Mouse (Mus musculus): Measurements from ENCODE around the gene Vwa7. TPM values are rescaled to one million over a fixed set of nuclear protein-coding genes. Genes with fewer than 3 reads are reported as not detected.
"Not testable (repeated sequence)": the region's sequence is repeated elsewhere in the genome, so short reads cannot be mapped to it uniquely, and the experiment has no call there.

Vwa7 gene
- total and polyA plus RNA-seq, 2 experiments from 2014 or later = 0.08 to 0.14 TPM

DNA sequence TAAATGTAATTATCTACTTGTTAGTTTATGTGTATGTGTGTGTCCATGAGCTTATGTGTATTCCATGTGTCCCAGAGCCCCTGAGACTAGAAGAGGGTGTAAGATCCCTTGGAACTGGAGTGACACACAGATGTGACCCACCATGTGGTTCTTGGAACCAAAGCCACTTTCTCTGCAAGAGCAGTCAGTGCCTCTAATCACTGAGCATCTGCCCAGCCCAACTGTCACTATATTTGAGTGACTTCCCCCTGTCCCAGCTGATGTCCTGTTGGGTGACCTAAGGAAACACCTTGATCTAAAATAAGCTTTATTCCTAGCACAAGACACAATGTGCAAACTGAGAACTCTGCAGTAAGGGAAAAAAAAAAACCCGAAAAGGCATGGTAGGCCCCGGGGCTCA, 11.9 kb downstream of the Vwa7 start:
- no peak overlapping the region for H3K4me3 ChIP-seq (ENCODE audit: low read depth, low read length)
- H3K27ac ChIP-seq (ENCODE audit: low read depth, low read length) = no peak overlapping the region
- no peak for ATAC-seq
- WGBS = 73% methylated on average over 2 of the region's 2 CpGs
- H3K4me1 ChIP-seq (ENCODE audit: insufficient read depth) = no peaks in the 10 kb centered on the region
- DNase-seq = no peak
- no peaks in the 10 kb centered on the region for H3K9me3 ChIP-seq (ENCODE audit: low read length)
- H3K27me3 ChIP-seq (ENCODE audit: insufficient read depth, low read length) = no peaks in the 10 kb centered on the region
- no peak for TF ChIP-seq CTCF (IDR thresholded peaks at IDR 0.05; ENCODE audit: low read depth)
- H3K9ac ChIP-seq = no peak overlapping the region
- H3K36me3 ChIP-seq (ENCODE audit: insufficient read depth) = no peaks in the 10 kb centered on the region
- no peak overlapping the region for H3K4me2 ChIP-seq (ENCODE audit: low read depth)

GRCm38 (mm10) chr17:35029691-35030532, 13.5 kb downstream of the Vwa7 start:
- DNase-seq (peak; percentile 38), ATAC-seq (0 out of 2 replicates have a peak, but pooled peaks have one; percentile 26)
- no peak overlapping the region for H3K9ac ChIP-seq
- 0 out of 2 replicates have a peak overlapping the region, but pooled peaks have one; percentile 8 for H3K4me2 ChIP-seq (ENCODE audit: low read depth)
- H3K9me3 ChIP-seq (ENCODE audit: low read length) = no peaks in the 10 kb centered on the region
- 35% methylated on average over 19 of the region's 19 CpGs for WGBS
- H3K36me3 ChIP-seq (ENCODE audit: insufficient read depth) = no peaks in the 10 kb centered on the region
- TF ChIP-seq CTCF (IDR thresholded peaks at IDR 0.05; ENCODE audit: low read depth) = peak; percentile 64
- H3K27ac ChIP-seq (ENCODE audit: low read depth, low read length) = no peak overlapping the region
- H3K27me3 ChIP-seq (ENCODE audit: insufficient read depth, low read length) = no peaks in the 10 kb centered on the region
- no peaks in the 10 kb centered on the region for H3K4me1 ChIP-seq (ENCODE audit: insufficient read depth)
- H3K4me3 ChIP-seq (ENCODE audit: low read depth, low read length) = no peak overlapping the region

- Histone ChIP-seq H3K9me3 (ENCODE audit: low read length) (no peaks in the 10 kb centered on the region), H3K4me3 (ENCODE audit: low read depth, low read length) (no peak overlapping the region), H3K9ac (no peak overlapping the region), H3K4me2 (ENCODE audit: low read depth) (no peak overlapping the region), H3K36me3 (ENCODE audit: insufficient read depth) (no peaks in the 10 kb centered on the region), H3K4me1 (ENCODE audit: insufficient read depth) (no peaks in the 10 kb centered on the region), H3K27me3 (ENCODE audit: insufficient read depth, low read length) (no peaks in the 10 kb centered on the region), H3K27ac (ENCODE audit: low read depth, low read length) (no peak overlapping the region)
- WGBS = 88% methylated on average over 11 of the region's 11 CpGs
- no peak for TF ChIP-seq CTCF (IDR thresholded peaks at IDR 0.05; ENCODE audit: low read depth)
- DNase-seq = no peak
- ATAC-seq = no peak
These were observed 14.9 kb downstream of the Vwa7 start for GRCm38 (mm10) chr17:35031272-35031671.

DNA sequence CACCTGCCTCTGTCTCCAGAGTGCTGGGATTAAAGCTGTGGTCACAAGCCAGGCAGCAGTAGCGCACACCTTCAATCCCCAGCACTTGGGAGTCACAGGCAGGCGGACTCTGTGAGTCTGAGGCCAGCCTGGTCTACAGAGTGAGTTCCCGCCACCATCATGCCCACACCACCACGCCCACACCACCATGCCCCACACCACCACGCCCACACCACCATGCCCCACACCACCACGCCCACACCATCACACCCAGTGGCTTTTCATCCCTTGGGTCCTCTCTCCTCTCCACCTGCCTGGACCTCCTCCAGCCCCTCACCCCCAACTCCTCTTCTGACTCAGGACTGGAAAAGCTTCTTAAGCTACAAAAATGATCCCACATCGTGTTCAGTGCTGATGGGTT, 15.5 kb downstream of the Vwa7 start:
- WGBS = 87% methylated on average over 7 of the region's 7 CpGs
- DNase-seq (no peak), ATAC-seq (no peak)
- H3K27me3 ChIP-seq (ENCODE audit: insufficient read depth, low read length) = no peaks in the 10 kb centered on the region
- H3K4me2 ChIP-seq (ENCODE audit: low read depth) = no peak overlapping the region
- TF ChIP-seq CTCF (IDR thresholded peaks at IDR 0.05; ENCODE audit: low read depth) = no peak
- H3K27ac ChIP-seq (ENCODE audit: low read depth, low read length) = no peak overlapping the region
- H3K4me3 ChIP-seq (ENCODE audit: low read depth, low read length) = no peak overlapping the region
- H3K36me3 ChIP-seq (ENCODE audit: insufficient read depth) = no peaks in the 10 kb centered on the region
- no peak overlapping the region for H3K9ac ChIP-seq
- H3K4me1 ChIP-seq (ENCODE audit: insufficient read depth) = no peaks in the 10 kb centered on the region
- H3K9me3 ChIP-seq (ENCODE audit: low read length) = no peaks in the 10 kb centered on the region

DNA sequence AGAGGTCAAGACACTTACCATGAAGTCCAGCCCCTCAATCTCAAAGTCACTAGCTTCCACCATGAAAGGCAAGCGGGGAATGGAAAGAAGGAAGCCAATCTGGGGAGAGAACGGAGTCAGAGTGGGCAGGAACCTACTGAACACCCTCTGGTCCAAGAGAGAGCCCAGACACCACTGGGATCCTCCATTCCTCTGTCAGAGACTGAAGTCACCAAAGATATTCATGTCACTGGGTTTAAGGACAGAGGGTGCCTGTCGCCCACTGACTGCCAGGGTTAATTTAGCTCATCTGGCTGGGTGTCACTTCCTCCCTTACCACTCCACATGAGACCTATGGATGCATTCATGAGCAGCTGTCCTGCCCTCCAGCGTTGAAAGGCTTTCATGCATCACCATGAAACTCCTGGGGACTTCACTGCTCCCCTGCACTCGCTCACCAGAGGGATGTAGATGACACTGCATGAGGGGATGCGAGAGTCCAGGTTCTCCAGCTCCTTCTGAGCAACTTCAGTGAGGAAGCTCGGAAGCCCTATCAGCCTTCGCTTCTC, 16.0 kb downstream of the Vwa7 start:
- H3K4me1 ChIP-seq (ENCODE audit: insufficient read depth) = no peaks in the 10 kb centered on the region
- no peak overlapping the region for H3K4me3 ChIP-seq (ENCODE audit: low read depth, low read length)
- no peak overlapping the region for H3K4me2 ChIP-seq (ENCODE audit: low read depth)
- H3K36me3 ChIP-seq (ENCODE audit: insufficient read depth) = no peaks in the 10 kb centered on the region
- no peak overlapping the region for H3K9ac ChIP-seq
- TF ChIP-seq CTCF (IDR thresholded peaks at IDR 0.05; ENCODE audit: low read depth) = 0 out of 2 replicates have a peak, but pooled peaks have one; percentile 5
- 78% methylated on average over 8 of the region's 8 CpGs for WGBS
- no peaks in the 10 kb centered on the region for H3K9me3 ChIP-seq (ENCODE audit: low read length)
- no peak overlapping the region for H3K27ac ChIP-seq (ENCODE audit: low read depth, low read length)
- H3K27me3 ChIP-seq (ENCODE audit: insufficient read depth, low read length) = no peaks in the 10 kb centered on the region
- ATAC-seq (no peak), DNase-seq (no peak)

DNA sequence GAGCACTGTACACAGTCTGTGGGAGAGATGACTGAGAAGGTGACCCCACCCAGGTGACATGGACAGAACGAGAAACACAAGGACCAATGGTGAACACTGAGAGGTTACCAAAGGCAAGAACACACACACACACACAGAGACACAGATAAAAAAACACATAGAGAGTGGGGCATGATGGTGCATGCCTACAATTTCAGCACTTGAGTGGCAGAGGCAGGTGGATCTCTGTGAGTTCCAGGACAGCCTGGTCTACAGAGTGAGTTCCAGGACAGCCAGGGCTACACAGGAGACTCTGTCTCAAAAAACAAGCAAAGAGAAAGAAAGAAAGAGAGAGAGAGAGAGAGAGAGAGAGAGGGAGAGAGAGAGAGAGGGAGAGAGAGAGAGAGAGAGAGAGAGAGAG, 17.3 kb downstream of the Vwa7 start:
- not testable (repeated sequence) for H3K9me3 ChIP-seq (ENCODE audit: low read length); H3K4me3 ChIP-seq (ENCODE audit: low read depth, low read length); ATAC-seq; H3K9ac ChIP-seq; H3K4me1 ChIP-seq (ENCODE audit: insufficient read depth); DNase-seq; H3K27ac ChIP-seq (ENCODE audit: low read depth, low read length); H3K27me3 ChIP-seq (ENCODE audit: insufficient read depth, low read length); H3K36me3 ChIP-seq (ENCODE audit: insufficient read depth); H3K4me2 ChIP-seq (ENCODE audit: low read depth)
- 75% methylated on average over 1 of the region's 1 CpGs for WGBS

GRCm38 (mm10) chr17:35034896-35035295, 18.5 kb downstream of the Vwa7 start:
- Histone ChIP-seq H3K27ac (ENCODE audit: low read depth, low read length) (no peak overlapping the region), H3K27me3 (ENCODE audit: insufficient read depth, low read length) (no peaks in the 10 kb centered on the region), H3K4me1 (ENCODE audit: insufficient read depth) (no peaks in the 10 kb centered on the region), H3K4me3 (ENCODE audit: low read depth, low read length) (no peak overlapping the region), H3K9me3 (ENCODE audit: low read length) (no peaks in the 10 kb centered on the region), H3K9ac (no peak overlapping the region), H3K4me2 (ENCODE audit: low read depth) (no peak overlapping the region), H3K36me3 (ENCODE audit: insufficient read depth) (no peaks in the 10 kb centered on the region)
- TF ChIP-seq CTCF (IDR thresholded peaks at IDR 0.05; ENCODE audit: low read depth) = no peak
- ATAC-seq (no peak), DNase-seq (no peak)
- 76% methylated on average over 6 of the region's 6 CpGs for WGBS

All from forebrain, postnatal 0 days (tissue).